Mouse (Mus musculus) kidney, embryonic 14.5 days (tissue): Measurements from ENCODE around the gene Sugt1. TPM values are rescaled to one million over a fixed set of nuclear protein-coding genes. Genes with fewer than 3 reads are reported as not detected.

Experiments used
- ATAC-seq: fragments of 200-750 bp; cut with Nextera tagmentation; 2 replicates; pipeline ENCODE4 v1.8.0; 2017; ENCODE audit warnings: moderate number of reproducible peaks, mild to moderate bottlenecking, moderate TSS enrichment, moderate library complexity; ENCODE audit not compliant: low FRiP score, low TSS enrichment
- H3K27ac ChIP-seq: fragments of 300-500 bp; sonication (generic); 2 replicates; pipeline ENCODE4 v1.5.1; 2014; ENCODE audit warnings: low read depth, mild to moderate bottlenecking, low read length, moderate library complexity, mixed read lengths
- H3K27me3 ChIP-seq: fragments of 300-500 bp; sonication (generic); 2 replicates; pipeline ENCODE4 v1.6.1; 2014; ENCODE audit warnings: mild to moderate bottlenecking, low read length; ENCODE audit not compliant: control insufficient read depth, insufficient read depth
- H3K36me3 ChIP-seq: fragments of 300-500 bp; sonication (generic); 2 replicates; pipeline ENCODE4 v1.6.1; 2014; ENCODE audit warnings: low read length, mixed read lengths; ENCODE audit not compliant: control insufficient read depth, insufficient read depth
- H3K4me1 ChIP-seq: fragments of 300-500 bp; sonication (generic); 2 replicates; pipeline ENCODE4 v1.6.1; 2014; ENCODE audit warnings: low read length, mixed read lengths; ENCODE audit not compliant: control insufficient read depth, insufficient read depth
- H3K4me2 ChIP-seq: fragments of 300-500 bp; sonication (generic); replicated peaks from 2 replicates; pipeline ENCODE4 v1.6.1; 2014; ENCODE audit warnings: low read depth, mild to moderate bottlenecking, low read length
- H3K4me3 ChIP-seq: fragments of 300-500 bp; sonication (generic); 2 replicates; pipeline ENCODE4 v1.5.1; 2014; ENCODE audit warnings: mild to moderate bottlenecking, low read length
- H3K9ac ChIP-seq: fragments of 300-500 bp; sonication (generic); 2 replicates; pipeline ENCODE4 v1.6.1; 2014; ENCODE audit warnings: low read depth, mild to moderate bottlenecking, low read length, moderate library complexity
- H3K9me3 ChIP-seq: fragments of 300-500 bp; sonication (generic); 2 replicates; pipeline ENCODE4 v1.6.1; 2016; ENCODE audit warnings: low read length; ENCODE audit not compliant: control insufficient read depth
- WGBS: fragments of 180-500 bp; shearing (Covaris S2); extraction: QIAGEN DNeasy Blood & Tissue Kit; methylation state at CpG from one replicate; pipeline ENCODE4 v1.1.7; 2014; 5-methylcytosine and 5-hydroxymethylcytosine counted together
- polyA plus RNA-seq: library from polyadenylated mRNA; unstranded; fragments of >200 nt; fragmentation: Nextera tagmentation; extraction: Ambion mirVana; gene quantifications from 2 replicates; pipeline ENCODE4 v1.2.1, GENCODE M21; 2014

Sugt1 gene
- polyA plus RNA-seq, 1 experiment from 2014 or later: 135 TPM

- no peak overlapping the region for H3K27ac ChIP-seq
- no peak overlapping the region for H3K4me2 ChIP-seq
- no peak overlapping the region for H3K9ac ChIP-seq
- peaks cover 8% of the 10 kb centered on the region; the same call in 1 of the 2 replicates for H3K4me1 ChIP-seq
- WGBS: 72% methylated on average over 5 of the region's 5 CpGs
- no peak overlapping the region for H3K4me3 ChIP-seq
- ATAC-seq: no peak
- H3K36me3 ChIP-seq: no peaks in the 10 kb centered on the region
- no peaks in the 10 kb centered on the region for H3K9me3 ChIP-seq
- no peaks in the 10 kb centered on the region; the same call in 1 of the 2 replicates for H3K27me3 ChIP-seq
Observed at GRCm38 (mm10) chr14:79658286-79658685, 70.8 kb downstream of the Sugt1 start.

DNA sequence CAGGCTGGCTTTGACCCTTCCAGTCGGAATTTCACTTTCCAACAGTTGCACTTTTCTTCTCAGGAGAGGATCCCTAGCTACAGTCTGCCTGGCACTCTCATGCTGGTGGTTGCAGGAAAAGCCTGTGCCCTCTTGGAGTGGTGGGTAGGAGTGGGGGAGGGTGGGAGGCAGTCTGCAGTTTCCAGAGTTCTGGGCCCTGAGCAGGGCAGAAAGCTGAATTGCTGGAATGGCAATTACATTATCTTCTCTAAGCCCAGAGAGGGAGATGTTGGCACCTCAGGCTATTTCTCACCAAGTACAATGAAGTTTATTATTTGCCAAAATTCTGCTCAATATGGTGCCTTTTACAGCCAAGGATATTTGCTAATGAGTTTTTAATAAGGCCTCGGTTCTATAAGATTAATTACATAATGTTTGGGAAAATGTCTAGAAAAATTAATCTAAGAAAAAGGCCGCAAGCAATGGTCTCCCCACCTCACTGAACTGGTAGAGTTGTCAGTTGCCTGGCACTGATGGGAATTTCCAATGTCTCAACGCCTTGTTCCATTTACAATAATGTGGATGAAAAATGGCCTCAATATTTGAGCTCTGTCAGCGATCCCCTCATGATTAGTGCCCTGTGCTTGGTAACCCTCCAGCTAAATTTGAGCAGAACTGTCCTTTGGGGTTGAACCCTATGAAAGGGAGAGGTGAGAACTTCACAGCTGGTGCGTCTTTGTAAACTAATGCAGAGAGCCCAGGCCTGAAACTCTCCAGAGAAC is 71.4 kb downstream of the Sugt1 start:
- WGBS: 79% methylated on average over 6 of the region's 6 CpGs
- Histone ChIP-seq H3K9ac (no peak overlapping the region), H3K36me3 (no peaks in the 10 kb centered on the region), H3K4me3 (no peak overlapping the region), H3K9me3 (no peaks in the 10 kb centered on the region), H3K27me3 (no peaks in the 10 kb centered on the region; the same call in 1 of the 2 replicates), H3K4me2 (no peak overlapping the region), H3K27ac (no peak overlapping the region), H3K4me1 (peaks cover 8% of the 10 kb centered on the region; the same call in 1 of the 2 replicates)
- no peak for ATAC-seq

DNA sequence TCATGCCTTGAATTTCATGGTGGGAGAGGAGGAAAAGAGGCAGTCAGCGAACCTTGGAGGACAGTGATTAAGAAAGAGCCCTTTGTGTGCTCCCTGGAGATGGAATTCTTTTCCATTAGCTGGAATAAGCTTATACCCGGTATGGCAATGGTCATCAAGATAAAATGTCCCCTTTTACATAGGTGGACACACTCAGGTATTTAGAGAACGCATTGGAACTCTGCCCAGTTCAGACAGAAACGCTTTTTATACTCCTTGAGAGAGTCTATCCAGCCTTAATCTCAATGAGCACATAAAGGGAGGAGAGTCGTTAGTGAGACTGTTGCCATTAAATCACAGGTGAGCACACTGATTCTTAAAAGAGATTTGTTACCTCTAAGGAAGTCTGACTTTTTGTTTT is 73.0 kb downstream of the Sugt1 start:
- Histone ChIP-seq H3K27me3 (no peaks in the 10 kb centered on the region; the same call in 1 of the 2 replicates), H3K36me3 (no peaks in the 10 kb centered on the region), H3K4me3 (no peak overlapping the region), H3K4me2 (peak overlapping the region; percentile 48; the same call in 1 of the 2 replicates), H3K9me3 (no peaks in the 10 kb centered on the region), H3K9ac (no peak overlapping the region), H3K27ac (no peak overlapping the region), H3K4me1 (peaks cover 8% of the 10 kb centered on the region; the same call in 1 of the 2 replicates)
- 32% methylated on average over 5 of the region's 5 CpGs for WGBS
- no peak for ATAC-seq

DNA sequence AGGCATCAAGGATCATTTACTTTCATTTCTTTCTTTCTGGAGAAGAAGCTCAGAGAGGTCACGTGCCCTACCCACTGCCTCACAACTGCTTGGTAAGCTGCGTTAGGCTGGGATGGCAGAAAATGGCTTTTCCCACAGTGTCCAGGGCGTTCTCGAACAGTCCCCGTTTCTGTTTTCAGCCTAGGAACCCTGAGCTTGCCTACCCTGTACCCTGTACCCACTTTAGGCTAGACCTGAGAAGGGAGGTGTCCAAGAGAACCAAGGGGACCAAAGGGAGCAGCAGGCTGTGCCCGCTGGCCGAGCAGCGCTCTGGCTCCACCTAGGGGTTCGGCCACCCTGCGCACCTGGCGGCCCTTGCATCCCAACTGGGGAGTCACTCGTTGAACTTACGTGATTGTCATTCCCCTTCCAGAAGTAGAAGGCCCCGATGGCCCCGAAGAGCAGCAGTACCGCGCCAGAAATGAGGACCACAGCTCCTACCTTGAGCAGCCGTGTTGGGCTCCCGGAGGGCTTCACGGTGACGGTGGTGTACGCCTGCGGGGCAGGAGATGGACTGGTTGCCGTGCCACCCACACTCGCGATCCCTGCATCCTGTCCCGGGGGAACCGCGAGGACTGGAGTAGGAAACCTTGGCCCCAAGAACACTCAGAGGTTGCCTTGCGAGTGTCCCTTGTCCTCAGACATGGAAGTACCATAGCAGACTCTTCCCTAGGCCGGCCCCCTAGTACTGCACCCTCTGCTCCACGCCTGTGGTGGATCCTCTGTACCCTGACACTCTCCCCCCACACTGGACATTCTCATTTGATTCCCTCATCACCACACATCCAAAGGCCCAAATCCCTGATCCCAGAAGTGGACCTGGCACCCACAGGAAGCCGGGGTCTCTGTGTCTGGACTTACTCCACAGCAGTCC is 73.8 kb downstream of the Sugt1 start:
- Histone ChIP-seq H3K36me3 (no peaks in the 10 kb centered on the region), H3K4me1 (peaks cover 8% of the 10 kb centered on the region; the same call in 1 of the 2 replicates), H3K9ac (no peak overlapping the region), H3K4me3 (peak overlapping the region; percentile 18; the same call in 1 of the 2 replicates), H3K4me2 (peak overlapping the region; percentile 48), H3K27ac (no peak overlapping the region), H3K27me3 (no peaks in the 10 kb centered on the region; the same call in 1 of the 2 replicates), H3K9me3 (no peaks in the 10 kb centered on the region)
- 16% methylated on average over 33 of the region's 33 CpGs for WGBS
- peak; percentile 92 for ATAC-seq

DNA sequence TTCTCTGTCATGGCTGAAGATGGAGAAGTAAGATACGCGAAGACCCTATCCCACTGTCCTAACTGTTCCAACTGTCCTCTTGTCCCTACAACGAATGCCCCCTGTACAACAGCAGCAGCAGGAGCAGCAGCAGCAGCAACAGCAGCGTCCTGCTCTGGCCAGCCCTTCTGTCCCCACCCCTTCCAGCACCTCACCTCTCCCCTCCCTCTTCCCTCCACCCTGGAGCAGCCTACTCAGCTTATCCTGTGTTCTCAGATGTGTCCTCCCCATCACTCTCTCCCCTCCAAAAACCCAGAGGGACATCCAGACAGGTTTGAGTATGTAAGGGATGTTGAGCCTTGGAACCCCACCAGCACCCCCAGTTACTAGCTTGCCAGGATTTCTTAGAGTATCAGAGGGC is 74.5 kb downstream of the Sugt1 start, which contains the start of gene Cnmd:
Gene Cnmd, minus strand, starts transcription at position 170 of the 400 bp plus-strand sequence.
- Histone ChIP-seq H3K27me3 (no peaks in the 10 kb centered on the region; the same call in 1 of the 2 replicates), H3K27ac (no peak within 1 kb of the TSS), H3K4me1 (peaks cover 8% of the 10 kb centered on the region; the same call in 1 of the 2 replicates), H3K4me3 (peak within 1 kb of the TSS; percentile 18; the same call in 1 of the 2 replicates), H3K4me2 (peak within 1 kb of the TSS; percentile 48), H3K9me3 (no peaks in the 10 kb centered on the region), H3K9ac (no peak within 1 kb of the TSS), H3K36me3 (no peaks in the 10 kb centered on the region)
- ATAC-seq: peak; percentile 20; the same call in 1 of the 2 replicates
- WGBS: 60% methylated on average over 4 of the region's 4 CpGs

DNA sequence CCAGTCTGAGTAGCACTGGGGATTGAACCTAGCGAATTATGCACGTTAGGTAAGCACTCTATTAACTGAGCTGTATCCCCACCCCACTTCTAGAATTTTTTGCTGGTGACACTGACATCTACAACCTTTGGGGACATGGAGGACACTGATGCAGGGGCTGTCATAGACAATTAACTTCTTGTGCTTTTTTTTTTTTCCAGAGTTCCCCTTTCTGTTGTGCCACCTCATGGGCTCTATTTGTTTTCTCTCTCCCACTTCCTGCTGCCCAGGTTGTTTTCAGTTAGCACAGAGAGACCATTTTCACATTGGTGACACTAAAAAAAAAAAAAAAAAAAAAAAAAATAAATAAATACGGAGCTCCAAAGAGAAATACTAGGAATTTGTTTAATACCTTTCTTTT is 83.5 kb downstream of the Sugt1 start:
- no peaks in the 10 kb centered on the region for H3K27me3 ChIP-seq
- no peaks in the 10 kb centered on the region for H3K36me3 ChIP-seq
- no peaks in the 10 kb centered on the region; the same call in 1 of the 2 replicates for H3K4me1 ChIP-seq
- no peak overlapping the region for H3K4me3 ChIP-seq
- H3K9me3 ChIP-seq: no peaks in the 10 kb centered on the region
- no peak overlapping the region for H3K27ac ChIP-seq
- no peak overlapping the region for H3K9ac ChIP-seq
- no peak for ATAC-seq
- H3K4me2 ChIP-seq: no peak overlapping the region
- WGBS: 85% methylated on average over 3 of the region's 3 CpGs

- 67% methylated on average over 5 of the region's 5 CpGs for whole genome bisulfite sequencing
- Histone ChIP-seq H3K4me1 (no peaks in the 10 kb centered on the region; the same call in 1 of the 2 replicates), H3K27me3 (no peaks in the 10 kb centered on the region), H3K9ac (no peak overlapping the region), H3K4me2 (no peak overlapping the region), H3K36me3 (no peaks in the 10 kb centered on the region), H3K9me3 (no peaks in the 10 kb centered on the region), H3K4me3 (no peak overlapping the region), H3K27ac (no peak overlapping the region)
- ATAC-seq: no peak
Observed at GRCm38 (mm10) chr14:79672567-79672966, 85.1 kb downstream of the Sugt1 start.

DNA sequence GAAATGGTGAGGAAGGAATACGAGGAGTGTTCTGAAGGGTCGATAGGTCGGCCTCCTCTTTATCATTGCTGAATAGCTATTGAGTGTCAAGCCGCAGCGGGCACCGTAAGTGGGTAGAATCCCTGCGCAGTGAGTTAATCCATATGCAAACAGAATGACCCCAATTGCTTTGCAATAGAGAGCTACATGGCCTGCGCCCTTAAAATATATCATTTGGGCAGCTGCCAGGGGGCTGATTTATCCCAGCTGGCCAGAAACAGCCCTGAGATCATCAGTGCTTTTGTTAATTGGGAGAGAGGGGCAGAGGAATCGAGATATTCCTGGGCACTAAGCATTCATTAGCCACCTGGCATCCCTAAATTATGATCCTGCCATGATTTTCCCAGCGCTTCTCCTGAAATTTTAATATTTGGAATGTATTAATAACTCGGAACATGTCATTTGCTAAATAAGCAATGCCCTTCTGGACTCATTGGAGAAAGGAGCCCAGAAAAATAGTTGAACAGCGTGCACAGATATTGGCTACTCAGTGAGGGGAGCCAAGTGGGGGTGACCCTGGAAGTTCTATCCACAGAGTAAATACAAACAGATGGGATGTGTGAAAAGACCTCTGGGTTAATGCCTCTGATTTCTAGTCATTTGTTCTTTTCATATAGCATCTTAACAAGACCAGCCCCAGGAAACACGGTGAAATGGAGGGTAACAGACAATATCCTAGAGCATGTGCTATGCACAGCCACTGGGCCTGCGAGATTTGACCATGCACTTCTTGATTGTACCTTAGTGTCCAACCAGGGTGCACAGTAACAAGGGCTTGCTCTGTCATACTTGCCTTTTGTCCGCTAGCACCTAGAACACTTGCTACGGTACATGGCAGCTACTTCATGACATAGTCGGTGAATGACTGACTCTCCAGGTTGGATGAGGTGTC is 85.9 kb downstream of the Sugt1 start:
- Histone ChIP-seq H3K4me1 (no peaks in the 10 kb centered on the region; the same call in 1 of the 2 replicates), H3K9ac (no peak overlapping the region), H3K4me3 (no peak overlapping the region), H3K27me3 (no peaks in the 10 kb centered on the region), H3K9me3 (no peaks in the 10 kb centered on the region), H3K4me2 (no peak overlapping the region), H3K36me3 (no peaks in the 10 kb centered on the region), H3K27ac (no peak overlapping the region)
- 52% methylated on average over 17 of the region's 17 CpGs for WGBS
- no peak; the same call in 1 of the 2 replicates for ATAC-seq
